Mouse (Mus musculus) liver, embryonic 14.5 days (tissue): ENCODE data around the gene Acer2.

ENCODE experiments used
- CTCF ChIP-seq: IDR thresholded peaks from 2 replicates; pipeline ENCODE4 v1.5.1; 2016; ENCODE audit warnings: antibody characterized with exemption, low read depth, control low read depth
- EP300 ChIP-seq: IDR thresholded peaks from 2 replicates; pipeline ENCODE4 v1.6.1; 2016; ENCODE audit warnings: antibody characterized with exemption, low read depth

GRCm38 (mm10) chr4:86977272-86977671 is 103.1 kb downstream of the Acer2 start:
- TF ChIP-seq CTCF (no peak), EP300 (no peak)
